Mouse (Mus musculus) spleen, postnatal 10 days (tissue): ENCODE measurements around the gene Cnnm3.
A peak's percentile ranks its signal among the peaks of the same experiment; 100 is the strongest.
"Not testable (repeated sequence)": the region's sequence is repeated elsewhere in the genome, so short reads cannot be mapped to it uniquely, and the experiment has no call there.

Experiments used
- DNase-seq, 2 experiments: peaks; one replicate each; pipeline ENCODE4 v3.0.0; 2021 to 2022; ENCODE audit warnings: low spot score in 2 of 2

The Cnnm3 gene

DNA sequence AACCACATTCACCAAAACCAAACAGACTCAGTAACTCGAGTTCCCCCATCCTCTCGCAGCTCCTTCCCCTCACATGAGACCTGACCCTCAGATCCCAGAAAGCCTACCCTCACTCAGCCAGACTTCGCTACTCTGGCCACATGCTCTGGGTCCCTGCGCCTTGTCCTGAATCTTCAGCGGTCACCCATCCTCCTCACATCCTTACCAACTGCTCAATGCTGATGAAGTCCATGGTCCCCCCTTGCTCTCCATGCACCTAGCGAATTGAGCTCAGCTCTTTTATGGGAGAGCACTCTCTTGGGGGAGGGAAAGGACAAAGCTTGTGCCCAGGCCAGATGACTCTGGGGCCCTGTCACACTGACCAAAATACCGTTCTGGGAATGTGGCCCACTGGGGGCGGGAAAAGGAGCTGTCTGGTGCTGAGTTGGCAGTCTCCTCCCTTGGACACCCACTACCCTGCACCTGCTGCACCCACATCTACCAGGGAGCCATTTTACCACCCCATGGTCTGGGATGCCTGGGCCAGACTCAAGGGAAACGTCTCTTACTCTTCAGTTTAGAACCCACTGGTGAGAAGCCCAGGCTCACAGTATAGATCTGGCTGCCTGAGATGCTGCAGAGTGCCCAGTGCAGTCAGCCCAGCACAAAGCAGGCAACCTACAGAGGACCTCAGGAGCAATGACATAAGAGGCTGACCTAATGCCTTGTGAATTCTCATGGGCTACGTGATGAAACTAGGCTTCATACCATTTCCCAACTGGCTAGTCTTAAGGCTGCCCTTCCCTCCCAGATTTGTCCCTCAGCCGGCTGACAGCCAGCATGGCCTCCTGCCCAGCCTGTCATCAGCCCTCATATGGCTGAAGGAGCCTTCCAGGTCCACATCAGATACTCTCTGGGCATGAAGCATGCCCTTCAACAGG lies 24.1 kb downstream of the Cnnm3 start:
- DNase-seq, result no peak

DNA sequence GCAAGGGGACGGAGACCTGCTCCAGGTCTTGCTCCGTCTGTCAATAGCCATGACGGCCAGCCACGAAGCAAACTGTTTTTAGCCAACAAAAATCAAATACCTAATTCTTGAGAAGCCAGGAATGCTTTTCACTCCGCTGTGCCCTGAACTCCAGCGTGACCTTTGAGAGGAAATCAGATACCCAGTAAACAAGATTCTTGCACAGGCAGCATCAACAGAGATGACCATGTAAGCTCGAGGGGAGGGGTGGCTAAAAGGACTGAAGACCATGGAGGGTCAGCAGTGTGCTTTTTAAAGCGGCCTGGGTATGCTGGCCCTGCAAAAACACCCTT lies 24.7 kb downstream of the Cnnm3 start:
- no peak for DNase-seq

DNA sequence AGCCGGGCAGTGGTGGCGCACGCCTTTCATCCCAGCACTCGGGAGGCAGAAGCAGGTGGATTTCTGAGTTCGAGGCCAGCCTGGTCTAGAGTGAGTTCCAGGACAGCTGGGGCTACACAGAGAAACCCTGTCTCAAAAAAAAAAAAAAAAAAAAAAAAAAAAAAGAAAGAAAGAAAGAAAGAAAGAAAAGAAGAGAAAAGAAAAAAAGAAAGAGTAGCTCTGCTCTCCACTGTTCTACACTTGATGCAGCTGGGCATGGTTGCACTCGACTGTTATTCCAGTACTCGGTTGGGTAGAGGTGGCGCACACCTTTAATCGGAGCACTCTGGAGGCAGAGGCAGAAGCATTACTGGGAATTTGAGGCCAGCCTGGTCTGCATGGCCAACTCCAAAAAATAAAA lies 25.1 kb downstream of the Cnnm3 start, which contains the start of gene Ankrd23:
TSS of gene Ankrd23 (minus strand) at position 101 of the 400 bp plus-strand sequence.
- not testable (repeated sequence) for DNase-seq

DNA sequence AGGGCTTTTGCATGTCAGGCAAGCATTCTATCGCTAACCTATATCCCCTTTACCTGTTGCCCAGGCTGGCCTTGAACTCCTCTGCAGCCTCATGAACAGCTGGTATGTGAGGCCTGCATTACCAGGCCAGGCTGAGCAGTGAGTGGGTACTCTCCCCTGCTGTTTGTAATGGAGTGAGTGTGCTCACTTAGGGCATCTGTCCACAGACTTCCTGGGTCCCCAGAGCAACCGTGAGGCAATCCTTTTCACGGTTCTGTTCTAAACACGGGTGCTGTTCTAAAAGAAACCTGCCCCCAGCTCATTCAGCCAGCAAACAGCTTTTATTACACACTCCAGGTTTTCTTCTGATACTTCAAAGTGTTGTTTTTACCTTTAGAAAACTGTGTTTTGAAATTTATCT lies 27.1 kb downstream of the Cnnm3 start:
- DNase-seq, result no peak

DNA sequence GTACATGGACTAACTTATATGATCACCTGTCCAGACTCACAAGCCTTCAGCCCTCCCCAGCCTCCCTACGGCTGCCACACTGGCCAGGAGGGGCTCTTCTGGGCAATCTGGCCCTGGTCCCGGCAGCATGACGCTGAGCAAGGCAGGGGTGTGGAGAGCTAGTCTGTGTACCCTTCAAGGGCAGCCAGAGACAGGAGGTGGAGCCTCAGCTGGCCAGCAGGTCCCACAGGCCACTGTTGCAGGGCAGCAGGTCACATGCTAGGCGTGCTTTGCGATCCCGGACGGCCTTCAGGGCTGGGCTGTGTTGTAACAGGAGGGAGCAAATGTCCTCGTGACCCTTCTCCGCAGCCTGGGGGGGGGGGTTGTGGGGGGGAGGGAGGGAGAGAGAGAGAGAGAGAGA lies 27.5 kb downstream of the Cnnm3 start, which contains the start of gene Gm42417:
TSS of gene Gm42417 (minus strand) at position 244 of the 400 bp plus-strand sequence.
- no peak for DNase-seq

DNA sequence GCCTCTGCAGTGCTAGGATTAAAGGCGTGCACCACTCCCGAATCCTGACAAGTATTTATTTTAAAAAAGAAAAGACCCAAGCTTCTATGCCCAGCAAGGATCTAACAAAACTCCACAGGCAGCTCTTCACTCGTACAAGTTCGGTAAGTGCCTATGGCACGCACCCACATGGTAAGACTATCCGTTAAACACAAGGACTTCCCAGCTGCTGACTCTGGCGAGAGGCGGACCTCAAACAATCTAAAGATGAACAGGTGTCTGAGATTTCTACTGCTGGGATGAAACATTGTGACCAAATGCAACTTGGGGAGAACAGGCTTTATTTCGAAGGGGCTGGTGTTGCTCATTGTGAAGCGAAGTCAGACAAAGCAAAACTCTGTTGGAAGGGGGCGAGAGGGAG lies 28.5 kb downstream of the Cnnm3 start:
- DNase-seq, result no peak

DNA sequence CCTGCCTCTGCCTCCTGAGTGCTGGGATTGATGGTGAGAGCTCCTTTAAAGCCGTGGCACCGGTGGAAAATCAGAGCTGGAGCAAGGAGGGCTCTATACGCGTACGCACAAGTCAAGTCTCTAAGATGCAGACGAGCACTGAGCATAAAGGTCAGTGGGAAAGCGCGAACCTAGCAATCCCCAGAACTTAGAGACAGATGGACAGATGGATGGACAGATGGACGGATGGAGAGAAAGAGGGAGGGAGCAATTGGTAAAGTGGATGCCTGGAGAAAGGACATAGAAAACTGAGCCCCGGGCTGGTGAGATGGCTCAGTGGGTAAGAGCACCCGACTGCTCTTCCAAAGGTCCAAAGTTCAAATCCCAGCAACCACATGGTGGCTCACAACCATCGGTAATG lies 29.1 kb downstream of the Cnnm3 start:
- DNase-seq, result no peak

DNA sequence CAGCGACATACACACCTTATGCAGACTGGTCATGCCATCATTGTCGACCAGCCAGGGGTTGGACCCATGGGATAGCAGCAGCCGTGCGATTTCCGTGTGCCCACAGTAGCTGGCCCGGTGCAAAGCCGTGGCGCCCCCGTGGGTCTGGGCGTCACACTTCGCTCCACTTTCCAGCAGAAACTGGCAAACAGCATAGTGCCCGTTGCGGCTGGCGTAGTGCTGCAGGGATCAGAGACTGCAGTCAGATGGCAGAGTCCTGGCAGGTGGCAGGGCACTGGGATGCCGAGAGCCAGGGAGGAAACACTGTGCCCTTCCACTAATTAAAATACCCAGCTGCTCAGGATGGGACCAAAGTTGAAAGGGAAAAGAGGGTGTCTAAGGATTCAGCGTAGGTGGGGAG lies 30.2 kb downstream of the Cnnm3 start:
- no peak for DNase-seq

DNA sequence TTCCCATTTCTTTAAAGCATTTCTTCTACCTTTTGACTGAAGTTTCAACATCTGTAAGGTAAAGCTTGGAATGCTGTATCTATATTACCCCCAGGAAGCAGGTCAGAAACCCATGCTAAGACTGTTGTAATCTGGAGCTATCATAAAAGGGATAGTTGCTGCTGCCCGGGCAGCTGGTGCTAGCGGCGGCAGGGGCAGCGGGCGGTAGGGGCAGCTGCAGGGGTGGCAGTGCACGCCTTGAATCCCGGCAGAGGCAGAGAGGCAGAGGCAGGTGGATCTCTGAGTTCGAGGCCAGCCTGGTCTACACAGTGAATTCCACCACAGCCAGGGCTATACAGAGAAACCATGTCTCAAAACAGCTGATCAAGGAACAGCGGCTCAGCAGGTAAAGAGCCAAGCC lies 31.3 kb downstream of the Cnnm3 start:
- no peak for DNase-seq

DNA sequence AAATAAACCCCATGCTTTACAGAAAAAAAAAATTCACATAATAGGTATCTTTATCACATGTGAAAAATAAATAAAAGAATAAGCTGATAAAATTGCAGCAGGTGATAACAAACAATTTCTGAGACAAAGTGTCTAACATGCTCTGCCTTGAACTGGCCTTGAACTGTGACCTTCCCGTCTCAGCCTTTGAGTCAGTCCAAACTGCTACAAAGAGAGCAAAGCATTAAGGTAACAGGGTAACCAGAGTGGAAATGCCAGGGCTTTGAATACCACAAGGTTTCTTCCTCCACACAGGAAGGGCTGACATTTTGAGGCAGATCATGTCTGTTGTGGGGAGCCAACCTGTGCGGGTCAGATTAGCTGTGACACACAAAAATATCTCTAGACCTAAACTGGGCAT lies 33.7 kb downstream of the Cnnm3 start:
- no peak for DNase-seq

DNA sequence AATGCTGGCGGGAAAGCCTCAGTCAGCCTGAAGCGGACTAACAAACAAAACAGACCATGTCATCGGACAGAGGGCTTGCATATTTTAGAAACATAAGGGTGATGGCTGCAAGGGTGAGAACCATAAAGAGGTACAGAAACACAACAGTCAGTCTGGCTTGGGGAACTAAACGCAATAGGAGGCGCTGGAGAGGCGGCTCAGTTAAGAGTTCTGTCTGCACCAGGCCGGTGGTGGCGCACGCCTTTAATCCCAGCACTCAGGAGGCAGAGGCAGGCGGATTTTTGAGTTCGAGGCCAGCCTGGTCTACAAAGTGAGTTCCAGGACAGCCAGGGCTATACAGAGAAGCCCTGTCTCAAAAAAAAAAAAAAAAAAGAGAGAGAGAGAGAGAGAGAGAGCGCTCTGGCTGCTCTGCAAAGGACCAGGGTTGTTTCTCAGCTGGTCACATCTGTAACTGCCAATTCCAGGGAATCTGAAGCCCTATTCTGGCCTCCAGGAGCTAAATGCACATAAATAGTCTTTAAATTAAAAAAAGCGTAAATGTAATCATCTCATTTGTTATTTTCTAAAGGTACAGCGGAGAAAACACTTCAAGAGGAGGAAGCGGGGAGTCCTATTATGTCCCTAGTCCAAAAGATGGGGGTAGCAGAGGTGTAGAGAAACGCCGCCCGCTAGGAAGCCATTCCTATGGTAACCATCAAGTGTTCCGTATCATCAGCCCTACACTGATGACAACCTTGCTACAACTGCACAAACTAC lies 34.4 kb downstream of the Cnnm3 start:
- peak in 1 of 2 experiments; percentile 59 for DNase-seq

DNA sequence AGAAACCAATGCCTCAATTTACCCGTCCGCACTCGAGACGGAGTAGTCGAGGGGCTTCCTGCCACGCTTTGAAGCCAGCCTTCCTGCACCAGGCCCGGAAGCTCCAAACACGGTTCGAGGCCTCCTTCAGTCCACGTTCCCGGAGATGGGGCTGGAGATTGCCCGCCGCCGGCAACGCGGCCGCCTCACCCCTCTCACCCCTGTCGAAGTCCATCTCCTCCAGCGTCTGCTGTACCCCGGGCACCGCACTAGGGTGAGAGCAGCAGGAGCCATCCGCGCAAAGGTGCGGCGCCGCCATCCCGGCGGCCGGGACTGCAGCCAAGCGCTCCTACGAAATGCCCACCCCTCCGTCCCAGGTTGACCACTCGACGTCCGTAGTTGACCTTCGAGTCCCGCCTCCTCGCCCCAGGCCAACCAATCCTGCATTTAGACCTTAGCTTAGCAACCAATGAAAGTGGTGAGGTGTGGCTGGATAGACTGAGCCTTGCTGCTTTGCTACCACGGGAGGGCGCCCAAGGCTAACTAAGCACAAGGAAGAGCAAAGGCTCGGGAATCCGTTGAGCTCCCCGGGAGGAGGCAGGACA lies 35.3 kb downstream of the Cnnm3 start, which contains the start of gene Ankrd39:
TSS of gene Ankrd39 (minus strand) at position 558 of the 584 bp plus-strand sequence.
- DNase-seq, result peak; percentile 87 to 97

DNA sequence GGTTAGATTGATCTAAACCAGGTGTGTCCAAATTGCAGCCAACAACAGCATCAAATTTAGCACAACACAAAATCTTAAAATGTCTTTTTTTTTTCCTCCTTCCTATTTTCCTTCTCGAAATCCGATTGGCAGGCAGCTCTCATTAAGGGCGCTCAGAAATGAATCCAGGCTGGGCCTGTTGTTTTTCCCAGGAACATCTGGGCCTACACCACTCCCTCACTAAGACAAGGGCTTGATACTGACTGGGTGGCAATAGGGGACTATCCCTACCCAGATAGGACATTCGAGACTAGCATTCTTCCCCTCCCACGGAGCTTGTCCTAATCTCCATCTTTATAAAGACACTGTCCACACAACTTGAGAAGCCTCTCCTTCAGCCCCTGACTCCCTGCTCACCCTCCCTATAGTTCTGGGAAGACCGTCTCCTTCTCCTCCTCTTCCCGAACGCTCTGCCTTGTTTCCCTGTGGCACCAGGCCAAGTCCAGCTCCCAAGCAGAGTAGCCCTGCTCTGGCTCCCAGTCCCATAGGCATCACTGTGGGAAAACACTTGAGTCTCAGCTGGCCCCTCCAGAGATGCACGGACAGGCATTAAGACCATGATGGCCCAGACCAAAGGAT lies 36.4 kb downstream of the Cnnm3 start:
- peak in 1 of 2 experiments; percentile 41 for DNase-seq

DNA sequence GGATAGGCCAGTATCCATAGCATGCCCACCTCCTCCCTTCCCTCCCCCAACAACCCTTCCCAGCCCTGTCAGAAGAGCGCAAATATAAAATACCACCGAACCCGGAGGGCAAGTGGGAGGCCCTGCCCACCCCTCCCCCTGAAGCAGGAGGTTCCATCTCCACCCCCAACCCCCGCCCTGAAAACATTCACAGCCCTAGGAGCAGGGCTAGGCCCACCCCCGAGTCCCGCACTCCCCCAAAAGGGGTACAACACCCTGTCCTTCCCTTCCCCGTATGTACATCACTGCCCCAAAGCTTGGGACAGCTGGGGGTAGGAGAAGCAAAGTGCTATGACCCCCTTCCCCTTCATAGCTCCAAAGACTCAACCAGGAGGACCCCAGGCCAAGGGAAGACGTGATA lies 37.1 kb downstream of the Cnnm3 start:
- DNase-seq, result no peak

DNA sequence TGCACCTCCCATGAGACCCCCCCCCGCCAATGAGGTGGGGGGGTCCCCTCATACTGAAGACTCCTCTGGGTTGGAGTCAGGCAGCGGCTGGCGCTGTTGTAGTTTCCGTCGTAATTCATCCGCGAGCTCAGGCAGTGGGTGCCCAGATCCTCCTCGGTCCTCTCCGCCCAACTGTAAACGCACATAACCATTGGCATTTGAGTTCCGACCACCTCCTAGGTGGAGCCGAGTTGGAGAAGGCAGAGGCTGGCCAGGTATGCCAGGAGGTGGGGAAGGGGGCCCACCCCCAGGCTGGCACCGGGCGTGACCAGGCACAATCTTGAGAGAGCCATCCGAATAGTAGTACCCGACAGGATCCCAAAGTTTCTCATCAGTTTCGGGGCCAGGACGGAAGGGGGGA lies 37.8 kb downstream of the Cnnm3 start:
- no peak for DNase-seq

DNA sequence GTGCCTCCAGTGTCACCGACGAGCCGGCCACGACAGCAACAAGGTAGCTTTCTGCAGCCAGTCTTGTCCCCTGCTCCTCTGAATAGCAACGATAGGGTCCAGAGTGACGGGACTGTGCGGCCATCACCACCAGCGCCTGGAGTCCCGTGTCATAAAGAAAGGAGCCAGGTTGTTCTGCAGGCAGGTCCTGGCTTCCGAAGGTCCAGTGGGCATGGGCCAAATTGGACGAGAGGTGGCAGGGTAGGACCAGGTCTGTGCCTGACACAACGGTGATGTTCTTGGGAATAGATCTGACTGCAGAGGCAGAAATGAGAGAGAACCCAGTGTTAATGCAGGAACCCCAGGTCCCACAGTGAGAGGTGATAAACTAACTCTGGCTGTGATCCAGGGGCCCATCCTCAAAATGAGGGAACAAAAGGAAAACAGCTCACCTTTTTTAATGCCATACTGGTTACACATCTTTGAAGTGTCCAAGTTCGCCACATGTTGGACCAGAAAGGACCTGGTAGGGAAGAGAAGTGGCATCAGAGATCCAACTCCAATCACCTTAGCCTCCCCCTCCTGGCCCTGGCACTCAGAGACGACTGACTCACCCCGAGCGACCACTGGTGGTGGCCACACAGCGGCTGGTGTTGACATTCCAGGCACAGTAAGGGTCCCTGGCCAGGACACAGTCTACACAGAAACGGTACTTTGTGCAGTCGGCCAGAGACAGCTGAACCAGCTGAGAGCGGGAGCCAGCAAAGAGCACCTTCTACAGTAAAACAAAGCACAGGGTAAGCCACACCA lies 38.6 kb downstream of the Cnnm3 start:
- DNase-seq, result no peak

DNA sequence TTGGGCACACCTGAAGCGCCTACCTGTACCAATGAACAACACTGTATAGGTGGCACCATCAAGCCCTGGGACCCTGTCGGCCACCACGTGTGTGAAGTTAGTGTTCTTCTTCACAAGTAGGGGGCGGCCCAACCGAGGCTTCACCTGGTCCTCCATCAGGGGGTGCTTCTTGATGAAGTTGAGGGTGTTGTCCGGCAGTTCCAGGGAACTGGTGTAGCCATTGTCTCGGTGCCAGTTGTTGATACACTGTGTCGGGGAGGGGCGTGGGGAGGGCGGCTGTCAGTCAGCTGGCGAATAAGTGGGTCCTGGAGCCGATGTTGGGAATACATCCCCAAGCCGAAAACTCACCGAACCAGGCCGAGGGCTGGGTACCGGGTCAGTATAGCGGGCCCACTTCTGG lies 40.2 kb downstream of the Cnnm3 start:
- DNase-seq, result no peak

DNA sequence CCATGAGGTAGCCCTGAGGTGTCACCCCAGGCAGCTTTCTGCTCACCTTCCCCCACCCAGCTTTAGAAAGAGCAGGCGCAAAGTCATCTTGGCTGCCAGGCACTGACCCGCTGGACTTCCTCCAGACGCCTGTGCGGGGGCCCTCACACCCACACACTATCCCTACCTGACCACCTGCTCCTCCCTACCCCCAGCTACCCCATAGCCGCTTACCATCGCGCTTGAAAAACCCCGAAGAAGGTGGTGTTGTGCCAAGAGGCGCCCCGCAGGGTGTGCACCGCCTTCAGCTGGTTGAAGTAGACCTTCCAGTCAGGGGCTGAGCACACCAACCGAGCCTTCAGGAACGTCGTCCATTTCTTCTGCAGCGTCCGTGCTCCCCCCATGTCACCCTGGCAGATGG lies 40.8 kb downstream of the Cnnm3 start:
- DNase-seq, result no peak

DNA sequence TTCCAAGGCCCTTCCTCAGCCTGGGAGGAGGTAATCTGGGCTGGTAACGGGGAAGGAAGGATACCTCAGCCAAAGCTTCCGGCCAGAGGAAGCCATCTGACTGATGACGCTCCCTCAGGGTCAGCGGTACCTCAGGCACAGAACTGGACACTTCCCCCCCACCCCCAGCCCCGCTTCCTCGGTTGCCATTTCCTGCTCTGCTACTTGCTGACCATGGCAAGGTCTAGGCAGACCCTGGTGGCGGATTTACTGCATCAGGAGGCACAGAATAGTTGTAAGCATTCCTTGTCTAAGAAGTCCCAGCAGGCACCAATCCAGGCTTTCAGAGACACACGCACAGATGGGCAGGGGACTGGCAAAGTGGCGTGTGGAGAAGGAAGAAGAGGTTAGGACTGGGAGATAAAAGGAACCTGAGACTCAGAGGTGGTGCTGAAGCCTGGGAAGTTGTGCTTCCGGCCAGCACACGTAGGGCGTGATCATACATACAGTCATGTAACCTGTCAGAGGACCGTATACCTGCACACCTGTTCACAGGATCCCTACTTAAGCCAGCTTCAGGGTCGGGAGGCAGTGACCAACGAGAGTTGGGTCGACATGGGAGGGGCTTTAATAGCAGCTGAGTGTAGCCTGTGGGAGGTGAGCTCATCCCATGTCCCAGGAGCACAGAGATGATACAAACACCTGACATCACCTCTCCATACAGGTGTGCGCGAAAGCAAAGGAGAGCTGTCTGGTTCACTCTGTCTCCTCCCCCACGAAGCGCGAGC lies 43.1 kb downstream of the Cnnm3 start:
- DNase-seq, result no peak

DNA sequence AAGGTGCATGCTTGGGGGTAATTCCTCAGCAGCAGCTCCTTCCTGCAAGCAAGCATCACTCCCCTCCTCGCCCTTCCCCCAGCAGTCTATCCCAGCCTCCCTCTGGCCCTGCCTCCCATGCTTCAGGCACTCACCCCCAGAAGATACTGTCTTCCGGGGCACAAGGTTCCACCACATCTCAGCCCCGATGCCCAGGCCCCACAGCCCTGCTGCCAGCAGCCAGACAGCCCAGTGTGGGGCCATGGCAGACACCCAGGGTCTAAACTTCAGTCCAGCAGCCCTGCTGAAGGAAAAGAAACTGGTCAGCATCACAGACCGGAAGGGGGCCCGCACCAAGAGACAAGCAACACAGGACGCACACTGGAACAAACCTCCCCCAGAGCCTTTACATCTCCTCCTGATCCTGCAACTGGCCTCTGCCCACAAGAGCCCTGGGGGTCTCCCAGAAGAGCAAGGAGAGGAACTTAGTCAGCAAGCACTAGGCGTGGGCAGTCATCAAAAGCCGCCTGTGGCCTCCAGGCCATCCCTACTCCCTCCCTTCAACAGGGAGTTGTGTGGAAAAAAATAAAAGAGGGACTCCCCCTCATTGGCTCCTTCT lies 44.2 kb downstream of the Cnnm3 start:
- no peak for DNase-seq
